Mouse (Mus musculus) MEL (cell line): ENCODE measurements around the gene Nolc1.

Source experiments
- CHD1 ChIP-seq: IDR thresholded peaks from 2 replicates; pipeline ENCODE4 v1.6.1; 2012; ENCODE audit warnings: low read depth, mild to moderate bottlenecking, inconsistent platforms, low read length, improper control_type of control experiment
- EP300 ChIP-seq, 2 experiments: IDR thresholded peaks; 2 replicates each; pipeline ENCODE4 v1.6.1; 2011; ENCODE audit warnings: improper control_type of control experiment in 2 of 2, low read length in 2 of 2, low read depth in 1 of 2, mild to moderate bottlenecking in 1 of 2

- no peak for TF ChIP-seq EP300 (IDR thresholded peaks at IDR 0.05; ENCODE audit: low read depth in 1 of 2, low read length in 2 of 2)
- TF ChIP-seq CHD1, result no peak
Observed at GRCm38 (mm10) chr19:46068054-46068453, 7.6 kb upstream of the Nolc1 start.
